8 mouse cellular contexts compared by ENCODE assay signal in the genomic region with DNA sequence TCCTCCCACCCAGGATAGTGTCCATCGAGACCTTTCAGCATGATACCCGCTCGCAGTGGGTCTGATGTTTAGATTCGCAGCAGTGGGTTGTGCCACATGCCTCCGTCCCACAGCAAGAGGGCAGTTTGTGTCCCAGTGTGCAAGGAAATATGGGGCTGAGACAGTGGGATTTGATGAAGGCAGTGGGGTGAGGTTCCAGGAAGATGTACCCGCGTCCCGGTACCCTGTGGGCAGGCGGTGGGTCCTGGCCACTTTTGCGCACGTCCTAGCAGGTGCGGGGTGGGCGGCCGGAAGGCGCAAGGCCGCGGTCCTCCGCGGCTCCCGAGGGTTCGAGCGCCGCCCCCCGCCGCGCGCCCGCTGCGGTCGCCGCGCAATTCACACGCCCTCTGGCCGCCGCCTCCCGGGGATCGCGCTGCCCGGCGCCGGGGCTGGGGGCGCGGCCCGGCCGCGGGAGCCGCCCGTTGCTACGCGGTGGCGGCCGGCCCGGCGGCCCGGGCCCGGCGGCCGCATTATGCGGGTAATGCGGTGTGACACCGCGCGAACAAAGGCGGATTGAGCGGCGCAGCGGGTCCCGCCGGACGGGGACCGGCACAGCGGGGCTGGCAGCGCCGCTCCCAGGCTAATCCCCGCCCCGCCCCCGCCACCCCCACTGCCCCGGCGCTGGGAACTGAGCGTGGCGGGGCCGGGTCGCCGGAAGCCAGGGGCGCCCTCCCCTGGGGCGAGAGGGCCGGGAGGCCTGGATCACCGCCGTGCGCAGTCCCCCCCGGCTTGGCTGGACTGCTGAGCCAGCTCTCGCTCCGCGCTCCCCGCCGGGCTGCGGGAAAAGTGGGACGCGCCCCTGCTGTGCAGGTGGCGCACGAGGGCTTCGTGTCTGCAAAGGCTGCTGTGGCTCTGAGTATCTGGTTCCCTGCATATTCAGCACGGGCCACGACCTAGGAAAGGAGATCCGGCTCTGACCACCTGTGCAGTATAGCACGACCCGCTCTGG. TPM values are rescaled to one million over a fixed set of nuclear protein-coding genes. Genes with fewer than 3 reads are reported as not detected.
DNase-seq lines count a peak whose midpoint lies in the region; ATAC-seq and TF ChIP-seq lines count a peak whose summit lies in the region.

No protein-coding gene starts in this region.

- H3K9ac ChIP-seq in forebrain, embryonic 12.5 days, result peak overlapping the region; percentile 68
- H3K9ac ChIP-seq in intestine, postnatal 0 days (ENCODE audit: low read depth, low read length), result peak overlapping the region; percentile 37; the same call in 1 of the 2 replicates
- peak overlapping the region; percentile 82 for H3K9ac ChIP-seq in midbrain, embryonic 11.5 days (ENCODE audit: low read length)

- TF ChIP-seq POLR2A in kidney, adult 2 months (IDR thresholded peaks at IDR 0.05; ENCODE audit: low read depth, low read length), result no peak

- H3K4me2 ChIP-seq in forebrain, embryonic 12.5 days, result peak overlapping the region; percentile 96
- peak overlapping the region; percentile 99 for H3K4me2 ChIP-seq in intestine, postnatal 0 days (replicated peaks; ENCODE audit: low read depth)
- peak overlapping the region; percentile 81 for H3K4me2 ChIP-seq in midbrain, embryonic 11.5 days

- no peak overlapping the region for H3K27ac ChIP-seq in kidney, adult 2 months (ENCODE audit: insufficient read depth, low read depth, low read length)
- H3K27ac ChIP-seq in forebrain, embryonic 12.5 days, result peak overlapping the region; percentile 53
- no peak overlapping the region for H3K27ac ChIP-seq in intestine, postnatal 0 days (ENCODE audit: low read depth, low read length)
- H3K27ac ChIP-seq in midbrain, embryonic 11.5 days (ENCODE audit: low read depth, low read length), result peak overlapping the region; percentile 84

- H3K4me3 ChIP-seq in kidney, adult 2 months (ENCODE audit: insufficient read depth, low read depth, low read length), result peak overlapping the region; percentile 24
- H3K4me3 ChIP-seq in forebrain, embryonic 12.5 days (replicated peaks), result peak overlapping the region; percentile 55
- H3K4me3 ChIP-seq in intestine, postnatal 0 days (ENCODE audit: low read depth, low read length), result peak overlapping the region; percentile 57
- peak overlapping the region; percentile 45 for H3K4me3 ChIP-seq in midbrain, embryonic 11.5 days (ENCODE audit: low read depth, low read length)

- H3K27me3 ChIP-seq in kidney, adult 2 months (replicated peaks; ENCODE audit: control insufficient read depth, insufficient read depth, low read length), result no peaks in the 10 kb centered on the region; the same call in none of the 2 replicates
- H3K27me3 ChIP-seq in forebrain, embryonic 12.5 days, result peaks cover 99% of the 10 kb centered on the region
- H3K27me3 ChIP-seq in intestine, postnatal 0 days (replicated peaks; ENCODE audit: control insufficient read depth, insufficient read depth, low read length), result peaks cover 58% of the 10 kb centered on the region
- peaks cover 31% of the 10 kb centered on the region for H3K27me3 ChIP-seq in midbrain, embryonic 11.5 days (ENCODE audit: control insufficient read depth, insufficient read depth, low read length)

- ATAC-seq in forebrain, embryonic 12.5 days (ENCODE audit: low FRiP score), result peak; percentile 57
- 0 out of 2 replicates have a peak, but pooled peaks have one; percentile 25 for ATAC-seq in intestine, postnatal 0 days
- ATAC-seq in midbrain, embryonic 11.5 days (ENCODE audit: low FRiP score), result peak; percentile 83

- H3K36me3 ChIP-seq in kidney, adult 2 months (ENCODE audit: control insufficient read depth, insufficient read depth, low read length), result no peaks in the 10 kb centered on the region
- H3K36me3 ChIP-seq in forebrain, embryonic 12.5 days (replicated peaks), result no peaks in the 10 kb centered on the region
- no peaks in the 10 kb centered on the region for H3K36me3 ChIP-seq in intestine, postnatal 0 days (ENCODE audit: control insufficient read depth, insufficient read depth)
- peaks cover 5% of the 10 kb centered on the region; the same call in 1 of the 2 replicates for H3K36me3 ChIP-seq in midbrain, embryonic 11.5 days (ENCODE audit: control insufficient read depth, insufficient read depth, low read length)

- DNase-seq in kidney, adult 2 months, result peak; percentile 4
- DNase-seq in kidney, adult 11 months, result no peak
- DNase-seq in adrenal gland, postnatal 36 days, result peak; percentile 23 to 51
- DNase-seq in midbrain, embryonic 11.5 days (ENCODE audit: low spot score, missing footprints), result peak; percentile 94
- DNase-seq in yolk sac, embryonic 10.5 days (ENCODE audit: low spot score), result peak; percentile 40
- DNase-seq in thymus, postnatal 0 days (ENCODE audit: low spot score), result no peak

- H3K4me1 ChIP-seq in kidney, adult 2 months (ENCODE audit: control insufficient read depth, insufficient read depth, low read length), result peaks cover 3% of the 10 kb centered on the region; the same call in 1 of the 2 replicates
- peaks cover 46% of the 10 kb centered on the region for H3K4me1 ChIP-seq in forebrain, embryonic 12.5 days
- H3K4me1 ChIP-seq in intestine, postnatal 0 days (replicated peaks; ENCODE audit: control insufficient read depth, insufficient read depth, low read length), result 0 out of 2 replicates have a peak, but pooled peaks cover under 1% of the 10 kb centered on the region
- peaks cover 43% of the 10 kb centered on the region for H3K4me1 ChIP-seq in midbrain, embryonic 11.5 days (ENCODE audit: control insufficient read depth, insufficient read depth, low read length)

- 5% methylated on average over 104 of the region's 107 CpGs for WGBS in kidney, adult 2 months
- WGBS in forebrain, embryonic 12.5 days, result under 1% methylated on average over 101 of the region's 107 CpGs
- under 1% methylated on average over 98 of the region's 107 CpGs for WGBS in intestine, postnatal 0 days
- under 1% methylated on average over 72 of the region's 107 CpGs for WGBS in midbrain, embryonic 11.5 days

- peaks cover 8% of the 10 kb centered on the region; the same call in 1 of the 2 replicates for H3K9me3 ChIP-seq in forebrain, embryonic 12.5 days
- peaks cover 3% of the 10 kb centered on the region; the same call in 1 of the 2 replicates for H3K9me3 ChIP-seq in intestine, postnatal 0 days (ENCODE audit: control insufficient read depth)
- H3K9me3 ChIP-seq in midbrain, embryonic 11.5 days (ENCODE audit: control insufficient read depth, low read length), result no peaks in the 10 kb centered on the region

- TF ChIP-seq CTCF in kidney, adult 2 months (conservative IDR thresholded peaks at IDR 0.05; ENCODE audit: insufficient read depth, insufficient read length, low read depth, low read length), result no peak
- peak; percentile 21 for TF ChIP-seq CTCF in intestine, postnatal 0 days (IDR thresholded peaks at IDR 0.05; ENCODE audit: low read depth)

RNA-seq across cellular contexts. Expression of gene Wnt3, which starts 36.0 kb away (rescaled TPM):
- polyA plus RNA-seq in kidney, adult 2 months (2012; rRNA removed), result not detected in 2 replicates
- total RNA-seq in adrenal gland, postnatal 36 days (2021), result 1 to 10 TPM in 1 of 2 experiments, not detected in 1; 1.1 TPM
- polyA plus RNA-seq in forebrain, embryonic 12.5 days (2016; fragmentation: Nextera tagmentation; extraction: Ambion mirVana), result 6.6 TPM in 2 replicates
- 0.51 and 0.55 TPM in 2 replicates for polyA plus RNA-seq in intestine, postnatal 0 days (2015; fragmentation: Nextera tagmentation; extraction: Ambion mirVana)
- polyA plus RNA-seq in midbrain, embryonic 11.5 days (2014; fragmentation: Nextera tagmentation; extraction: Ambion mirVana), result 13.8 and 14.2 TPM in 2 replicates
- polyA plus RNA-seq in thymus, postnatal 0 days (2015; fragmentation: Nextera tagmentation; extraction: Ambion mirVana), result 0.13 and 0.17 TPM in 2 replicates

Comparison
In these comparisons a context has a peak if more than half of its experiments do, and no peak if none do; other contexts are left out.
1. DNase-seq: peak in kidney, adult 2 months (single experiment), adrenal gland, postnatal 36 days (2 of 2), midbrain, embryonic 11.5 days (single experiment) and yolk sac, embryonic 10.5 days (single experiment); none in kidney, adult 11 months (single experiment) and thymus, postnatal 0 days (single experiment).
2. H3K27ac ChIP-seq: peak in forebrain, embryonic 12.5 days (single experiment) and midbrain, embryonic 11.5 days (single experiment); none in kidney, adult 2 months (single experiment) and intestine, postnatal 0 days (single experiment).
3. ATAC-seq: peak in every context shown above with its lines; median percentile 83 in midbrain, embryonic 11.5 days; 57 in forebrain, embryonic 12.5 days; 25 in intestine, postnatal 0 days.
4. Peak in every context shown above with its lines, with median percentiles within 50 percentile points of each other: H3K4me3 ChIP-seq, H3K4me2 ChIP-seq and H3K9ac ChIP-seq.